Mouse (Mus musculus): ENCODE data around the gene Nrap.
A peak's percentile ranks its signal among the peaks of the same experiment; 100 is the strongest.
"Not testable (repeated sequence)": the region's sequence is repeated elsewhere in the genome, so short reads cannot be mapped to it uniquely, and the experiment has no call there.

The Nrap gene

DNA sequence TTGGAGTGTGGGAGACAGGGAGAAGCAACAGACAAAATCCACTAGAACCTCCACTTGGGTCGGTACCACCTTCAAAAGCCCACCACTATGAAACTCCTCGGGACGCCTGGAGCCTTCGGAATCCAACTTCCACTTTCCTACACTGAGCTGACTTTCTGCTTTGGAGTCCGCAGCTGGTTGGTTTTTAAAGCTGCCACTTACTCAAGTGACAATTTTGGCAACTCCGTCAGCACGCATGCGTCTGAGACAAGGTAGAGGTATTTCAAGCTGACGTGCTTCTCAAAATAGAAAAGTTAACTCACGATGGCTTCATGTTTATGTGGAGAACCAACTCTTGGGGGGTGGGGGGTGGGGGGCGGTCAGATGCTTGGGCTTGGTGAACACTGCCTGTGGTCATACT lies at the start of gene Nrap:
Gene Nrap (minus strand): TSS at position 159 of the 400 bp plus-strand sequence.
- no peak for DNase-seq (ENCODE audit: low read depth, low spot score)

DNA sequence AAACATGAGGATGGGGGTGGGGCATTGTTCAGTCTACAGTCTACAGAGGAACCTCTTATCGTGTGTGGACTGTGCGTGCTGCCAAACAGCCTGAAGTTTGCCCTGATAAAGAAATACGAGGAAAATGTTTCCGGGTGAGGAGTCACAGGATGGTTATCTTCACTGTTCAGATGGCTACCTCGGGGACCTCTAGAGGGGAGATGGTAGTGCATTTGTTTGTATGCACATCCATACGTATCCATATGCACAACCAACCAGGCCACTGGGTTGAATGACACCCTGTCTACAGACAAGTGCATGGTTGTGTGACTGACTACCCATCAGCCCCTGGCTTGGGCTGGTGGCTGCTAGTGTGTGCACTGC lies 49.2 kb upstream of the Nrap start:
- DNase-seq (ENCODE audit: low read depth, low spot score), result no peak

DNA sequence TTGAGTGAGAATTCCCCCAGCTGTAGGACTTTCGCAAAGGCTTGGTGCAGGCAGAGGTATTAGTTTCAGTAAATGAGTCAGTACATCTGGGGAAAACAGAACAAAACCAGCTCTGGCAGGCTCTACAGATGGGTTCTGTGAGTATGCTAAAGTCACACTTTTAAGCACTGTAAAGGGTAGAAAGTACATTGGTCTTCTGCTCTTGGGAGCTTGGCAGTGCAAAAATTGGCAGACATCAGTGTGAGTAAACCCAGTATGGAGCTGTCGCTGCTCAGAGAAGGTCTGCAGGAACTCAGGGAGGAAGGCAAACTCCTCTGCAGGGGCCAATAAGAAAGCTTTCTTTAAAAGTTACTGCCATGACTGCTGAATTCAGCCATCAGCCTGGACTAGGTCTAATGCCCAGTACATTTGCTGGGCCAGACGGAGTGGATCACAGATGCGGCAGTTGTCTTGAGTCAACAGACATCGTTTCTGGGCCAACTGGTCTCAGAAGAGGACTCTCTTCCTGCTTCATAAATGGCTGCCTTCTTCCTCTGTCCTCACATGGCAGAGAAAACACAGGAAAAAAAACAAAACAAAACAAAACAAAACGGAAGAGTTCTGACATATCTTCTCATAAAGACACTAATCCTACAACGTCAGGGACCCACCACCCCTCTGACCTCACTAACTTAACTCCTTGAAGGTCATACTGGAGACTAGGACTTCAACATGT lies 48.7 kb upstream of the Nrap start:
- no peak for DNase-seq (ENCODE audit: low read depth, low spot score)

DNA sequence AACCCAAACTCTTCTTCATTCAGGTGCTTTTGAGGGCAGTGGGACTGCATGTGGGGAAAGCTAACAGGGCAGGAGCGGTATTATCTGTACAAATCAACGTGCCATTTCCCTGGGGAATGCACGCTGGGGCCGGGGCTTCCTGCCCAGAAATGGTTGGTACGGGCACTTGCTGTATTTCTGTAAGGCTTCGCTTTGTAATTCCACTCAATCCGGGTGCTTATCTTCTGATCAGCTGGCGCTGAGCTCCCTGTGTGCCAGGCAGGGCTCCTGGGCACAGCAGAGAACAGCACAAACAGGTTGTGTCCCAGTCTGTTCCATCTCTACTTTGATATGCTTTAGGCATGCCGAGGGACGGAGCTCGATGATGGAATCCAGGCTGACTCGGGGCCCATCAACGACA lies 46.5 kb upstream of the Nrap start:
- no peak for DNase-seq (ENCODE audit: low read depth, low spot score)

DNA sequence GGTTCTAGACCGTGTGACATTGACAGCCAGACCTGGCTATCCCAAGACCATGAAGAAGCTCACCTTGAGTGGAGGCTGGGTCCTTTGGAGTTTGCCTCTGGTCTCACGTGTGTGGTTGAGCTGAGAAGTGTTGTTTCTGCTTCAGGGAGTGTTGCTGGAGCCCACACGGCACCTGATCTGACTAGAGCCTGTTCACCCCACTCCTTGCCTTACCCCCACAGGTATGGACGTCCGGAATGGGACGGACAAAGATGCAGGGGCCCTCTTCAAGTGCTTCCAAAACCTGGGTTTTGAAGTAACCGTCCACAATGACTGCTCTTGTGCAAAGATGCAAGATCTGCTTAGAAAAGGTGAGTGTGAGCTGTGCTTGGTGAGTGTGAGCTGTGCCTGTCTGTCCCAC lies 43.7 kb upstream of the Nrap start:
- DNase-seq (ENCODE audit: low read depth, low spot score), result no peak

DNA sequence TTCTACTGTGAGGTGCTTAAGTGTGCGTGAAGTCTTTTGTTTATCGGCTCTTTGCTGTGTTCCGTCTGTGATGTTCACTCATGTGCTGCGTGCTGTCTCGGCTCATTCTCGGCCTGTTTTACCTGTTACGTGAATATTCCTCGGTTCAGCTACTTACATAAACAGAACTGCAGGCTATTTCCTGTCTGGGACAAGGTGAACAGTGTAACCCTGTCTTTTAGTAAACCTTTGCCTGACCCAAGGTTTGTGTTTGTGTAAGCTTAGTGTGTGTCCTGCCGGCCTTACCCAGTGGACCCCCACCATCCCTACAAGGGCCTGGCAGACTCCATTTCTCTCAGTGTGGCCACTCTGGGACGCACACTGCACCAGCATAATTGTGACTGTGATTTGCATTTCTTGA lies 42.9 kb upstream of the Nrap start:
- DNase-seq (ENCODE audit: low read depth, low spot score), result no peak

DNA sequence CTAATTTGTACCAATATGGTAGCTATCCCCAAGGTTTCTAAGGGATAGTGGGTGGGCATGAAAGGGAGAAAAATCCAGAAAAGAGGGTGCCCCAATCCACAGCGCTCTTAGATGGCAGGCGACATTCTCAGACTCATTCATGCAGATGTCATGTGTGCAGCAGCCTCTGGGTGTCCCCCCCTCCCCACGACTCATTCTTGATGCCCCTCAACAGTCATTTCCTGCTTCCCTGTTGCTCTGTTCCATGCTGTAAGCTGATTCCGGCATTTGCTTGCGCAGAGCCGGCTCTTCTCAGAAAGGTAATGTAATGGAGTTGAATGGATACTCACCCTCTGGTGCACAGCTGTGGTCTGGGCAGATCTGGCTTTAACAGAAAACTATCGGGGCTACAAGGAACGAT lies 40.5 kb upstream of the Nrap start:
- DNase-seq (ENCODE audit: low read depth, low spot score), result peak; percentile 31

DNA sequence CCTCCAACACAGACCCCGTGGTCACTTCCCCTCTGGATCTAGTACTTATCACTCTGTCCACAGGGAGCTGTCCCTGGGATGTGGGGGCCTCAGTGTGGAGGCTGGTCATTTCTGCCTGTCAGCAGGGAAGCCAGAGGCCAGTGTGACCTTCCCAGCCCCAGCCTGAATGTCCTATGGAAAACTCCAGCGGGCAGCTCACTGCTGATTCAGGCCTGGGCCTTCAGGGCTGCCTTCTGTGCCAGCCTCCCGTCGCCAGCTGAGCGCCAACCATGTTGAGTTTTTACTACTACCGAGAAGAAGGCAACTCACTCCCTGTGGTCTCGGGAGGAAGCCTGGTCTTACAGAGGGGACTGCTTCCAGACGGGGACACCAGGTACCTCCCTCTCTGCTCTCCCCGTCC lies 35.7 kb upstream of the Nrap start:
- no peak for DNase-seq (ENCODE audit: low read depth, low spot score)

DNA sequence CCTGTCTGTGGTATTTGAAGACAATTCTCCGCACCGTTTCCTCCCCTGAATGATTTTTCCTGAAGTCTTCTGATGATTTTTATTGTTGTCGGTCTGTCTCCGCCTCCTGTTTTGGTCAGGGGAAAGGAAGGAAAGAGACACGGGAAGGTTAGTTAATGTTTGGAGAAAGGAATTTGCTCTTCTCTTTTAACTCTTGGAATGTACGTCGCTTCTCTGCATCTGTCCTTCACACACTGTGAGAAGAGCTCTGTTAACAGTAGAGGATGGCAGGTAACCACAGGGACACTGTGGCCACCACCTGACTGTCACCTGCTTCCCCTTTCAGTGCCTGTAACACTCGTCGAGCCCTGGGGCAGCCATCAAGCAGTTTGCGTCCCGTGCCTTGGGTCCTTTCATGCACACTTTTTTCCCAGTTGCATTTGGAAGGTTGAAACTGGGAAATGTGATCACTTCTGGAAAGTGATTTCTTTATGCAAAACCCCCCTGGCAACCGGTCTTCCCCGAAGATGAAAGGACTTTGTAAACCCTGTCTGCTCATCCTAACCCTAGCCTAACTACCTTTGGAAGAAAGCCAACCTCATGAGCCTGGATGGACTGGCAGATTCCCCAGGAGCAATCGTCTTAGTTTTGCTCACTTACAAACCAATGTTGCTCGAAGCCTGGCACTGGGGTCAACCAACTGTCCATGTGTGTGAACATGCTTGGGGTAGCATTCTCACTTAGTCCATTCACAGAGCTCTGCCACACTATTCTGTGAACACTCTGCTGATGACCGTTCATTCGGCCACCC lies 35.0 kb upstream of the Nrap start:
- no peak for DNase-seq (ENCODE audit: low read depth, low spot score)

DNA sequence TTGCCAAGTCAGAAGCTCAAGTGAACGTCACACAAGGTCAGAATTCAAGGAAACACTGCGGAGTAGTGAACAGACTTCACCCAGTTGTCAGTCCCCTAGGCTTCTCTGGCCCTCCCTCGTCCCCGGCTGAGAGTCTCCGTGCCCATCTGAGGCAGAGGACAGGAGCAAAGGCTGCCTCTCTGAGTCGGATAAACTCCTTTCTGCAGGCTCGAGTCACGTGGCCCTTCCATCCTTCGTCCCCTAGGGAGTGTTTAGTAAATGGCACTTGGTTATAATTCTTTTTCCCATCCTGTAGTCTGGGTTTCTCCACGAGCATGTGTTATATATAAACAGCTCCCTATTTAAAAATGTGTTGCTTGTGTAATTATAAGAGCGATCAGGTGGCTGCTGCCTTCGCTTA lies 33.5 kb upstream of the Nrap start:
- DNase-seq (ENCODE audit: low read depth, low spot score), result no peak

DNA sequence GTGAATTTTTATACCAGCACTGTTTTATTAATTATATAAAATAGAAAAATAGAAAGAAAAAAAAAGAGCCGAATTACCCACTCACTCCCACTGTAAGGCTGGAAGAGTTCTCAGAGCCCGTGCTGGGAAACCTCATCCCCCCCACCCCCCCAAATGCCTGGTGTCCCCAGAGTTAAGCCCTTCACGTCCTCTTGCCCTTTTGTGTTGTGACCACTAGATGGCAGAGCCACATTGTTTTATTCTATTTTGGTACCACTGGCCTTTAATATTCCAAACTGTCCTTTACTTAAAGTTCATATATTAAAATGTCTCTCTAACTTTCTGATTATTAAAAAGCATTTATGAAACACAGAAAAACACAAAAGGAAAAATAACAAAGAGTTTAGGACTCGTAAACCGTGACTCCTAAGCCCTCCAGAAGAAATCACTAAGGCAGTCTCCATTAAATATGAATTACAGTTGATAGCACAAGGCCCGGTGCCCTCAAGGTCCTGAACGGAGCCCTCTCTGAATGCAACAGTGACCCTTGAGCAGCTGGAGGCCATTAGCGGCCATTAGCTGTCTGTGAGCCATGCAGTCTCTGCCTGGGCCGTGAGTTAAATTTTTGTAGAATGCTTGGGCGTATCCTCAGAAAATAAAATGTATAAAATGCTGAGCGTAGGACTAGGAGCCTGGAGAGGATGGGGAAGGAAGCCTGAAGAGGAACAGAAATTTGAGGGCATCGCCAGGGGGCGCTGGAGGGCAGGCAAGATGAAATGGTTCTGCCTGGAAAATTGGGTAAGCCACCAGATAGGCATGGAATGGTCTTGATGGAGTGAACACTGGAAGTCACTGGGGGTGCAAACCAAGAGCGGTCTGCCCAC lies 32.9 kb upstream of the Nrap start:
- peak; percentile 75 for DNase-seq (ENCODE audit: low read depth, low spot score)

DNA sequence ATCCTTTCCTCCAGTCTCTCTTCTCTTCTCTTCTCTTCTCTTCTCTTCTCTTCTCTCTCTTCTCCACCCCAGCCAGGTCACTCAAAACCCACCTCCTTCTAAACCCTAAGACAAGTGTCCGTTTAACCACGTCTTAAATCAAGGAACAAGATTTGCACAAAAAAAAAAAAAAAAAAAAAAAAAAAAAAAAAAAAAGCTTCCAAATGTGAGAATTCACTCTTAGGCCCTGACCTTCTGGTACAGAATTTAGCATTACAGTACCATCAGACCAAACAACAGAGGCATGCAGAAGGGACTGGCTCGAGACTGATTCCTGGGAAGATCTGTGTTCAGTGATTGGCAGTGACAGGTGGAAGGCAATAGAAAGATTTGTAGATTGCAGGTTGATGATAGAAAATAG lies 30.5 kb upstream of the Nrap start:
- no peak for DNase-seq (ENCODE audit: low read depth, low spot score)

DNA sequence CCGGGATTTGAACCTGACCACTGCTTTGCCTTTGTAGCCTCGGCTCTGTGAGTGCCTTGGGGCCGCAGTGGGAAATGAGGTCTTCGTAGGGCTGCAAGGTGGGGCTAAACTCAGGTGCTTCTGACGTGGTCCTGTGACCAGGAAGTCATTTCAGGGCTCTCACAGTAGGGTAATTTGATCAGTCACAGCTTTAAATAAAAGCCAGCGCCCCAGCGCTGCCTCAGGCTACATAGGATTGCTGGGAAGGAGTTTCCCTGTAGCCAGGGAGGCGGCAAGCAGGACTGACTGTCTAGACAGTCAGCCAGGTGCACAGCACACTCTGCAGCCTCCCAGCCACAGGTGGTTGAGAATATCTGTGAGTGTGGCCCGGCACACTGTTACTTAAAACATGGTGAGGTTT lies 29.6 kb upstream of the Nrap start:
- peak; percentile 71 for DNase-seq (ENCODE audit: low read depth, low spot score)

DNA sequence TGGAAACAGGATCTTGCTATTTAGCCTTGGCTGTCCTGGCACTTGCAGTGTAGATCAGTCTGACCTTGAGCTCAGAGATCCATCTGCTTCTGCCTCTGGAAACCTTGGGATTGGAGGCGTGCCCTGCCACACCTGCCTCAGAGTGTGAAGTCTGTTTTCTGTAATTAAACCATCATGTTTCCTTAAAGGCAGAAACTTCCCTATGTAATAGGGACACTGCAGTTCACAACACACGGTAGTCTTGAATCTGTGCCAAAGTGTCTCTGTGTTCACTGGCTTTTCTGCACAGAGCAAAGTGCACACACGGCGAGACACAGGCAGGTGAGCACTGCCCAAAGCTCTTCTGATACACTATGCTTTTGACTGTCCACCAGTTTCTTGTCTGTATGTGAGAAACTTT lies 28.6 kb upstream of the Nrap start:
- no peak for DNase-seq (ENCODE audit: low read depth, low spot score)

DNA sequence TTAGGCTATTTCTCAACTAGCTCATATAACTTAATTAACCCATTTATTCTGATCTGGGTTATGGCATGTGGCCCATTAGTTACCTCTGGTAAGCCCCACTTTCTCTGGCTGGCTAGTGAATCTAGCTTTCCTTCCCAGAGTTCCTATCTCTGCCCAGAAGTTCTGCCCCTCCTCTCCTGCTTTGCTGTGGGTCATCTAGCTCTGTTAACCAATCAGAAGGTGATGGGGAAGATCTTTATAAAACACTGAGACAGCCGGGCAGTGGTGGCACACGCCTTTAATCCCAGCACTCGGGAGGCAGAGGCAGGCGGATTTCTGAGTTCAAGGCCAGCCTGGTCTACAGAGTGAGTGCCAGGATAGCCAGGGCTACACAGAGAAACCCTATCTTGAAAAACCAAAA lies 20.0 kb upstream of the Nrap start:
- not testable (repeated sequence) for DNase-seq (ENCODE audit: low read depth, low spot score)

DNA sequence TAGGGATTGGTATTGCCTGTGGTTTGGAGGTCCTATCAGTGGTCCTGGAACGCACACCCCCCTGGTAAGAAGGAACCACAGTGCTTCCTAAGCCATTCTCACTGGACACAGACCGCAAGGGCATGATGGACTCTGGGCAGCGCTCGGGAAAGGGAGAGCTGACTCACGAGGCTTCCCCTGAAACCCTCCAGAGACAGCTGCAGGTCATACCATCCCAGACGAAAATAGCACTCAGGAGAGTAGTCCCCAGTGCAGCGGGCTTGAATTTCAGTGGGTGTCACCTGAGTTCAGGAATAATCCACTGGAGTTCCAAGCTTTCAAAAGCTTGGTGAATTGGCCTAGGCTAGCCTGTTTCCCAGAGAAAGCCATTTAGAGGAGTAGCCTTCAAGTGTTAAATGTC lies 16.7 kb upstream of the Nrap start:
- no peak for DNase-seq (ENCODE audit: low read depth, low spot score)

DNA sequence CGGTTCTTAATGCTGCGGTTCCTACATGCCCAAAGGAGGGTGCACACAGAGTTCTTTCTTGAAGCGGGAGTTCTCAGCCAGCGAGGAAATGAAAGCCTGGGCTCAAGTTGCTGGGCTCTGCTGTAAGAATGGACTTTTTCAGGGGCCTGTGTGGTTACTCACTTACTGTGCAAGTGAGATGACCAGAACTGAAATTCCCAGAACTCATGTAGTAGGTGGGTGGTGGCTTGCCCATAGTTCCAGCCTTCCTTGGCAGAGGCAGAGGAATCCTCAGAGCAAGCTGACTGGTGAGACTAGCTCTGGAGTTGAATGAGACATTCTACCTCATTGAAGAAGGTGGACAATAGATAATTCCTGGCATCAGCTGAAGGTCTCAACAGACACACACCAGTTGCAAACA lies 16.0 kb upstream of the Nrap start:
- no peak for DNase-seq (ENCODE audit: low read depth, low spot score)

DNA sequence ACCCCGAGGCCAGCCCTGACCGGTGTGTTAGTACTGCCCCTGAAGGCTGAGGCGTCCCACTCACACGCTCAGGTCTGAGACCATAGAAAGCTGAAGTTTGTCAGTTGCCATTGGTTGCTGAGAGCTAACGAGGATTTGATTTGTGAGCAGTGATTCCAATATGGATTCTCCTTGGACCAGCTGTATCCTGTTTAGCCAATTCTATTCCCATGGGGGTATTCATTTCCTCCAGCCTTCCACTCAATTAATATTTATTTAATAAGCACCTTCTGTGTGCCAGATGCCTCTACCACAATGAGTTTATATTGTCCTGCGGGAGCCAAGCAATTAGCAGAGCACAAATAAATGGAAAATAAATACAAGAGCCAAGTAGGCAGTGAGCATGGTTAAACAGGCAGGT lies 12.0 kb upstream of the Nrap start:
- DNase-seq (ENCODE audit: low read depth, low spot score), result no peak

DNA sequence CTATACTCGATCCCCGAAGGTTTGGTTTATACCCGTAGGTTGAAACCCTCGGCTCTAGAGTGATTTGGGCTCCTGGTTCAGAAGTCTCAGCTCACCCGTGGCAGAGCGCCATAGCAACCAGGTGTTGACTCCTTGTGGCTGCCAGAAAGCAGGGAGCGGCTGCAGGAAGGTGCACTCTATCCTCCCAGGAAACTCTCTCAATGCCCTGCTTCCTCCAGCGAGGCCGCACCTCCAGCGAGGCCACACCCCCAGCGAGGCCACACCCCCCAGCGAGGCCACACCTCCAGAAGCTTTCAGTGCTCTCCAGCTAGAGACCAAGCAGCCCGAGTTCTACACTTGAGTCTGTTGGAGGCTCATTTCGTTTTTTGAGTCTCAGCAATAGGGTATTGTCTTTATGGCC lies 10.4 kb upstream of the Nrap start:
- peak; percentile 87 for DNase-seq (ENCODE audit: low read depth, low spot score)

DNA sequence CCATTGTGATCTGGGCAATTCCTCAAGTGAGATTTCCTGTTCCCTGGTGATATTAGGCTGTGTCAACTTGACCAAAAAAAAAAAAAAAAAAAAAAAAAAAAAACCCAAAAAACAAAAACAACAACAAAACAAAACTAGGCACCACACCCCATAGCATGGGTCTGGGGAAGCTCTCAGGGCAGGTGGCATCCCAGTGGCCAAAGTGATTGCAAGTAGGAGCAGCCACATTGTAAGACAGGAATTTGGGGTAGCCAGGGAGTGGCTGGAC lies 8.6 kb upstream of the Nrap start:
- DNase-seq (ENCODE audit: low read depth, low spot score), result no peak

DNA sequence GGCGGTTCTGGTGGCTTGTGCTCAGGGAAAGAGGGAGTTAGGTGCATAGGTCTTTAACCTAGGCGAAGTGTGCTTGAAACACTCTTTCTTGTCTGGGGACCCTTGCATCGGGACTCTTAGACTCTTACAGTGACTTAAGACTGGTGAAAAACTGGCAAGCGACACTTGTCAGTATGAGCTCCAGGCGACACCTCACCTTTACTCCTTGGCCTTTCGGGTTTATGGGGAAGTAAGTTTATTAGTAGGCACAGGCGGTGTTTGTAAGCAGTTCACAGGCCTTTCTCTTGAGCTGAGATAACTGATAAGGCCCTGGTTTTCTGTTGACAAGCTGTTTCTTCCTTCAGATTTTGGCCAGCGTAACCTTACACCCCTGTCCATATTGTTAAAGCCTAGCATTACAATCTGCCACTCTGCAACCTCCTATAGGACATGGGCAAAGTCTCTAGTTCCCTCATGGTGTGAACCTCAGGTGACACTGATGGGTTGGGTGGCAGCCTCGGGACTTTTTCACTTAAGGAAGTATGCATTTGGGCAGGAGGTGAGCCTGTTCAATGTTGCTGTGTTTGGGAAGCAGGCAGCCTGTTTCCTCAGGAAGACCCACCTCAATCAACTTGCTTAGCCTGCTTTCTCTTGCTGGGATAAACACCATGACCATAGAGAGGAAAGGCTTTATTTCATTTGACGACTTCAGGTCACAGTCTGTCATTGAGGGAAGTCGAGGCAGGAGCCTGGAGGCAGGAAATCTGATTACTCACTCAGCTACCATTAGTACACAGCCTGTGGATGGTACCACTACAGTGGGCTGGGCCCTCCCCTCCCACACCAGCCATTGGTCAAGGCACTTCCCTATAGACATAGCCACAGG lies 8.1 kb upstream of the Nrap start:
- DNase-seq (ENCODE audit: low read depth, low spot score), result no peak
